Mouse (Mus musculus) kidney, embryonic 15.5 days (tissue): ENCODE measurements around the gene Mgea5. TPM values are rescaled to one million over a fixed set of nuclear protein-coding genes. Genes with fewer than 3 reads are reported as not detected.

Experiments
- ATAC-seq: fragments of 200-750 bp; cut with Nextera tagmentation; replicated peaks from 2 replicates; pipeline ENCODE4 v1.8.0; 2017; ENCODE audit warnings: moderate TSS enrichment; ENCODE audit not compliant: low FRiP score
- H3K27ac ChIP-seq: fragments of 300-500 bp; sonication (generic); 2 replicates; pipeline ENCODE4 v1.5.1; 2015; ENCODE audit warnings: mild to moderate bottlenecking, inconsistent platforms
- H3K27me3 ChIP-seq: fragments of 300-500 bp; sonication (generic); 2 replicates; pipeline ENCODE4 v1.6.1; 2015; ENCODE audit warnings: inconsistent platforms
- H3K36me3 ChIP-seq: fragments of 300-500 bp; sonication (generic); 2 replicates; pipeline ENCODE4 v1.6.1; 2015; ENCODE audit warnings: inconsistent platforms
- H3K4me1 ChIP-seq: fragments of 300-500 bp; sonication (generic); 2 replicates; pipeline ENCODE4 v1.6.1; 2015; ENCODE audit warnings: inconsistent platforms
- H3K4me2 ChIP-seq: fragments of 300-500 bp; sonication (generic); 2 replicates; pipeline ENCODE4 v1.6.1; 2015; ENCODE audit warnings: moderate library complexity, mild to moderate bottlenecking, inconsistent platforms
- H3K4me3 ChIP-seq: fragments of 300-500 bp; sonication (generic); replicated peaks from 2 replicates; pipeline ENCODE4 v1.5.1; 2015; ENCODE audit warnings: mild to moderate bottlenecking, inconsistent platforms
- H3K9ac ChIP-seq: fragments of 300-500 bp; sonication (generic); 2 replicates; pipeline ENCODE4 v1.6.1; 2015; ENCODE audit warnings: mild to moderate bottlenecking, inconsistent platforms
- H3K9me3 ChIP-seq: fragments of 300-500 bp; sonication (generic); replicated peaks from 2 replicates; pipeline ENCODE4 v1.6.1; 2016; ENCODE audit warnings: inconsistent platforms
- WGBS: fragments of 180-500 bp; shearing (Covaris S2); methylation state at CpG from one replicate; pipeline ENCODE4 v1.1.7; 2015; ENCODE audit warnings: mixed read lengths; 5-methylcytosine and 5-hydroxymethylcytosine counted together
- polyA plus RNA-seq: library from polyadenylated mRNA; unstranded; fragments of >200 nt; fragmentation: Nextera tagmentation; extraction: Ambion mirVana; gene quantifications from 2 replicates; pipeline ENCODE4 v1.2.1, GENCODE M21; 2015

Gene Mgea5
- polyA plus RNA-seq, 1 experiment from 2014 or later, result 53.3 TPM

- no peak for ATAC-seq
Observed at GRCm38 (mm10) chr19:45708704-45709103, 74.9 kb downstream of the Mgea5 start.

More at GRCm38 (mm10) chr19:45708704-45709103, 74.9 kb downstream of the Mgea5 start:
- Histone ChIP-seq H3K9ac (no peak overlapping the region), H3K4me2 (no peak overlapping the region), H3K4me3 (no peak overlapping the region), H3K9me3 (no peaks in the 10 kb centered on the region), H3K27ac (no peak overlapping the region), H3K36me3 (no peaks in the 10 kb centered on the region), H3K4me1 (no peaks in the 10 kb centered on the region), H3K27me3 (no peaks in the 10 kb centered on the region)
- whole genome bisulfite sequencing, result 71% methylated on average over 3 of the region's 3 CpGs

Other genes with a start within 250 kb of the Mgea5 start
- 18.9 and 19.9 TPM in 2 replicates for gene Poll, start 223.3 kb downstream of the Mgea5 start, polyA plus RNA-seq
- gene Gm17018, start 223.2 kb downstream of the Mgea5 start, polyA plus RNA-seq, result 48.9 and 53.3 TPM in 2 replicates
- gene Fbxw4, start 123.5 kb downstream of the Mgea5 start, polyA plus RNA-seq, result 6.3 and 6.7 TPM in 2 replicates
- gene Fgf8, start 40.9 kb downstream of the Mgea5 start, polyA plus RNA-seq, result 17.8 and 20.3 TPM in 2 replicates
- 20.8 and 28.5 TPM in 2 replicates for gene Npm3, start 34.2 kb downstream of the Mgea5 start, polyA plus RNA-seq
- gene Kcnip2, start 32.2 kb upstream of the Mgea5 start, polyA plus RNA-seq, result 2.2 and 2.3 TPM in 2 replicates
- gene Armh3, start 214.7 kb upstream of the Mgea5 start, polyA plus RNA-seq, result 18.6 and 18.8 TPM in 2 replicates
- 8.3 and 8.9 TPM in 2 replicates for gene Hps6, start 219.7 kb upstream of the Mgea5 start, polyA plus RNA-seq